Mouse (Mus musculus): Measurements from ENCODE around the gene Lhx9. TPM values are rescaled to one million over a fixed set of nuclear protein-coding genes. Genes with fewer than 3 reads are reported as not detected.

The Lhx9 gene
- not detected for total RNA-seq (2023)

DNA sequence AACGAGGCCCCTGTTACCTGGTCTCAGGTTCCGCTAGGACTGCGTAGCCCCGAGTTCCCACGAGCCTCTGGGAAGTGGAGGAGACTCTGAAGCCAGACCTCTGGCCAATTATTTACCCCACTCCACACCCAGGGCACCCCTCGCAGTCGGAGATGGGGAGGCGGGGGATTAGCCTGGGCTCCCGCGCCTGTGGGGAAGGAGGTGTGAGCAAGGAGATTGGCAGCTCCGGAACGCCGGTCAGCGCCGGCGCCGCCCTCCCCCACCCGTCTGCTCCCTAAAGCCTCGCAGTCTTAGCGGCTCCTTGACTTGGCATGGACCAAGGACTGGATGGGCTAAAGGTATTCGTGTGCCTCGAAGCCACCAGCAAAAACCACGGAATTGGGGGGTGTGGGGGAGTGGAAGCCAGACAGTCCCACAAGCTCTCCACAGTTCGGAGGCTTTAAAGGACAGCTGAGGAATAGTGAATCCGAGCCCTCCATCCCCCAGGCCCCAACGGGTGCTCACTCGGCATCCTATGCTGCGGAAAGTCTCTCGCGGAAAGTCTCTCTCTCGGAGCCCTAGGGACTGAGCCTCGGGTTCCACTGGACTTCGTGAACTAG, at the start of gene Lhx9:
Lhx9 (minus strand) TSS at position 67 of the 599 bp plus-strand sequence.

GRCm38 (mm10) chr1:138856101-138856950, 7.9 kb upstream of the Lhx9 start, which contains the start of gene 2310009B15Rik:
Gene 2310009B15Rik (minus strand): TSS chr1:138856852.

Other genes starting within 250 kb of the Lhx9 start
- gene Nek7, start 228.4 kb downstream of the Lhx9 start, total RNA-seq (2023) = 10 to 100 TPM; 31.2 to 39.3 TPM
- gene 2310009B15Rik, start 8.3 kb upstream of the Lhx9 start, total RNA-seq (2023) = 1 to 10 TPM; 7.1 to 9.5 TPM
- 10 to 100 TPM; 39.0 to 45.0 TPM for gene Dennd1b, start 114.9 kb upstream of the Lhx9 start, total RNA-seq (2023)